Mouse (Mus musculus) left cerebral cortex, postnatal 4 days (tissue): Measurements from ENCODE around the gene Gm3336. TPM values are rescaled to one million over a fixed set of nuclear protein-coding genes. Genes with fewer than 3 reads are reported as not detected.

Source experiments
- DNase-seq: peaks from one replicate; pipeline ENCODE4 v3.0.0-alpha.2; 2022
- intact Hi-C: fragments of 180-260 bp; cut with DNase I; formaldehyde crosslinking; loops from one replicate; pipeline ENCODE4 v1.15.1; 2025
- total RNA-seq, 2 experiments: library from RNA; stranded (reverse); gene quantifications; 2 replicates each; pipeline ENCODE4 v1.2.3; 2021

Gene Gm3336
- total RNA-seq, 2 experiments from 2014 or later, result not detected

DNA sequence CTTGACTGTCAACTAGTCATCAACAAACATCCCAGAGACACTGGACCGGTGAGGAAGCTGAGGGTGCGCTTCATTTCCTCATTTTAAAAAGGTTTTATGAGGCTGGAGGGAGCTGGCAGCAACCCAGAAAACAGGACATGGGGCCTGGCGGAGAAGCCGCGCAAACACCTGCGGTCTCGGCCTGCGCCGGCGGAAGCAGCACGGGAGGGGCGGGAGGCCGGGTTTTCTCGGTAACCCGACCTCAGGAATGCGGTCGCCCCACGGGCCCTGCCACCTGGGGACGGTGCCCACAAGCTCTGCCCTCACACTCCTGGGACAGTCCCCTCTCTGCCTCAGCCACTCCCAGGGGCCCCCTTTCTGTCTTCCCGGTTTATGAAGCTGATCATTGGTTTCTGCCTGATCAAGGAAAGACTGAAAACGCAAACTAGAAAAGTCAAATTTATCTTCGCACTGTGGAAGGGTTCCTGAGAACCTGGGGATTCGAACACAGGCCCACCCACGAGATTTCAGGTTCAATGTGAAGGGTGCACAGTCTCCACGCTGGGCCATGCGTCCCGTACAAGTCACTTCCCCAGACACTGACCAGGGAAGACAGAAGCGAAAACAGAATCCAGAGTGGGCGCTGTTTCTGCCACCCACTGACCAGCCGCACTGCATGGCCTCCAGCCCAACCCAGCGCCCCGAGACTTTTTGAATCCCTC lies 22.9 kb upstream of the Gm3336 start:
- DNase-seq, result peak; percentile 48
- intact Hi-C loops, result no loop called here

DNA sequence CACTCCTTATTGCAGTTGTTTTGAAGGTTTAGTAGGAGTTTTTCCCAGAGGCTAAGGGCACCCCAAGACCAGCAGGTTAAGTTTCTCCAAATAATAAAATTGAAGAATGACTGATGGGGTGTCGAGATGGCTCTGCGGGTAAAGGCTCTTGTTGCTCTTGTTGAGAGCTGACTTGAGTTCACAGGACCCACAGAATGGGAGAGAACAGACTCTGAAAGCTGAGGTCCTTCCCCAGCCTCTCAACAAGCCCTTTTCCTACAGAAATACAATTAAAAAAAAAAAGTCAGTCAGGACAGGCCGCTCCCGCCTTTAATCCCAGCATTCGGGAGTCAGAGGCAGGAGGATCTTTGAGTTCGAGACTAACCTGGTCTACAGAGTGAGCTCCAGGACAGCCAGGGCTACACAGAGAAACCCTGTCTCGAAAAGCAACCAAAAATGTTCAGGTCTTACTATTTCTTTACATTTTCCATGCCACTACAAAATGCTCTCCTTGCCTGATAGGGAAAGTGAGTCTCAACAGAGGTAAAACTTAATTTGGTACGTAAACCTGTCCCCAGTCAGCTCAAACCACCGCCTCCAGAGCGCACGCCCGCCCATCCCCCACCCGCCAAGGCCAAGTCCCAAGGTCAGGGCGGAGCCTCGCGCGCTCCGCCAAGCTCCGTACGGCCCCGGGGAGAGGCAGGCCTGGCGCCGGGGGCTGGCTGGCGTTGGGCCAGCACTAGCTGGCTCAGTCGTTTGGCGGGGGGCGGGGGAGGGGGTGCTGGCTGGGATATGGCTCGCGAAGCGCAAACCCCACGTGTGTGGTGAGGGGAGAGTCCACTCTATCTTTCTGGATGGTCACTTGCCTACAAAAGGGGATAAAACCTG lies 22.1 kb upstream of the Gm3336 start:
- peak; percentile 86 for DNase-seq
- intact Hi-C loops, result no loop called here

GRCm38 (mm10) chr8:70696946-70697345 lies 21.4 kb upstream of the Gm3336 start:
- DNase-seq, result no peak
- intact Hi-C loops, result no loop called here

GRCm38 (mm10) chr8:70697366-70698250 lies 20.7 kb upstream of the Gm3336 start:
- DNase-seq, result no peak
- intact Hi-C loops, result no loop called here

GRCm38 (mm10) chr8:70698310-70699109 lies 19.8 kb upstream of the Gm3336 start, which contains the start of gene Jund:
TSS of gene Jund (plus strand) at chr8:70698949.
- intact Hi-C loops, result no loop called here
- peak; percentile 99 for DNase-seq

DNA sequence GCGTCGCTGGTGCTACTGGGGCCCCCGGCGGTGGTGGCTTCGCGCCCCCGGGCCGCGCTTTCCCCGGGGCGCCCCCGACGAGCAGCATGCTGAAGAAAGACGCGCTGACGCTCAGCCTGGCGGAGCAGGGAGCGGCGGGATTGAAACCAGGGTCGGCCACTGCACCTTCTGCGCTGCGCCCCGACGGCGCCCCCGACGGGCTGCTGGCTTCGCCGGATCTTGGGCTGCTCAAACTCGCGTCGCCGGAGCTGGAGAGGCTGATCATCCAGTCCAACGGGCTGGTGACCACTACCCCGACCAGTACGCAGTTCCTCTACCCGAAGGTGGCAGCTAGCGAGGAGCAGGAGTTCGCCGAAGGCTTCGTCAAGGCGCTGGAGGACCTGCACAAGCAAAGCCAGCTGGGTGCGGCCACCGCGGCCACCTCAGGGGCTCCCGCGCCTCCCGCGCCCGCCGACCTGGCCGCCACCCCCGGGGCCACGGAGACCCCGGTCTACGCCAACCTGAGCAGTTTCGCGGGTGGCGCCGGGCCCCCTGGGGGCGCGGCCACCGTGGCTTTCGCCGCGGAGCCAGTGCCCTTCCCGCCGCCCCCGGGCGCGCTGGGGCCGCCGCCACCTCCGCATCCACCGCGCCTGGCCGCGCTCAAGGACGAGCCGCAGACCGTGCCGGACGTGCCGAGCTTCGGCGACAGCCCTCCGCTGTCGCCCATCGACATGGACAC lies 19.1 kb upstream of the Gm3336 start:
- DNase-seq, result no peak
- intact Hi-C loops, result no loop called here

- intact Hi-C loops, result no loop called here
- peak; percentile 91 for DNase-seq
These were observed 18.3 kb upstream of the Gm3336 start for GRCm38 (mm10) chr8:70699834-70700554.

GRCm38 (mm10) chr8:70700555-70700922 lies 17.8 kb upstream of the Gm3336 start:
- intact Hi-C loops, result no loop called here
- peak; percentile 92 for DNase-seq

DNA sequence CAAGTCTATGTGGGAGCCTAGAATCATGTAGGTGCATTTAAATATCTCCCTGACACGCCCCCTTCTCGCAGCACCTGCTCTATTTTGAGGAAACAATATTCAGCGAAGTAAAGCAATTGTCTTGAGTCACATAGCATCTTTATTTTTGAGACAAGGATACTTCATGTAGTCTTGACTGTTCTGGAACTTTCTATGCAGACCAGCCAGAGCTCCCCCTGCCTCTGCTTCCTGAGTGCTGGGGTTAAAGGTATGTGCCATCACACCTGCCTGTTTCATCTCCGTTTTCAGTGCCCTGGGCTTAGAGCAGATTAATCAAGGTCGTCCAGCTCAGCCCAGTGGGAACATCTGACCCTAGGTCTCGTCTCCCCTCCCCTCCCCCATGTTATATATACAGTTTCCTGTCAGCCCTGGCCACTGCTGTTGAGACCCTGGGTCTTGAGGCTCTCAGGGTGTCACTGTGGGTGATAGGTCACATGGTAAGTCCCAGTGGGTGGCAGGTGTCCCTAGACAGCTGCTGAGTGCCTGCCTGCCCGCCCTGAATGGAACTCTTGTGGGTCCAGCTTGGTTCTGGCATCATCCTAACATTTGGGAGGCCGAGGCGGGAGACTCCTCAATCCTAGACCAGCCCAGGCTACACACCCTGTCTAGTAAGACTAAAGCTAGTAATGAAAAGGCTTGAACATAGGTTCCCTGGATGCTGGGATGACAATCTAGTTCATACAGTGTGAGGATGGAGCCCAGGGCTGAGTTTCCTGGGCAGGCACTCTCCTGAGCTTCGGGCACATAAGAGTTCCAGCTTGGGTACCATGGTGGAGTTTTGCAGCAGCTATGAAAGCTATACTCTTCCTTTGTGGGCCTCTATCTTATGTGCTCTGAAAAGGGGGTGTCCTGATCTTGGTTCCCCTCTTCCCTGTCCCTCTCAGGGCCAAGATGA lies 17.0 kb upstream of the Gm3336 start:
- intact Hi-C loops, result no loop called here
- no peak for DNase-seq

GRCm38 (mm10) chr8:70701982-70702841 lies 16.1 kb upstream of the Gm3336 start:
- DNase-seq, result no peak
- intact Hi-C loops, result no loop called here

- intact Hi-C loops, result no loop called here
- DNase-seq, result peak; percentile 50
These were observed 15.5 kb upstream of the Gm3336 start for GRCm38 (mm10) chr8:70702842-70703182.

- DNase-seq, result no peak
- intact Hi-C loops, result no loop called here
These were observed 15.1 kb upstream of the Gm3336 start, which contains the start of gene Iqcn for GRCm38 (mm10) chr8:70703287-70703686. TSS of gene Iqcn (plus strand) at chr8:70703457.

- intact Hi-C loops, result no loop called here
These were observed 10.1 kb upstream of the Gm3336 start for GRCm38 (mm10) chr8:70708281-70708680.

DNA sequence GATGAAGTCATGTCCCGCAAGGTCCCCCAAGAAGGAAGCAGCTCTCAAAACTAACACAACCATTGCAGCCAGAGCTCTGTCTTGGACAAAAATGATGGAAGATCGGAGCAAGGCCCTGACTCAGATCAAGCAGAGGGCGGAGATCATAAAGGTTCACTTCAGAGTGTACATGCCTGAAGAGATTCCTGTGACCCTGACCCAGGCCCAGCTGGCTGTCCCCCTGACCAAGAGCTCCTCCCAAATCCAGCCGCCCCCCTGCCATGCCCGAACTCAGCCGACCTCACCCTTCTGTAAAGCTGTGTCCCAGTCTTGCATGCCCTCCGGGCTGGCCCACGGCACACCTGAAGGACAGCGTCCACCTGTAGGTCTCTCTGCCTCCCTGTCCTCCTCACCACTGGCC lies 8.5 kb upstream of the Gm3336 start:
- intact Hi-C loops, result no loop called here
- no peak for DNase-seq

More at GRCm38 (mm10) chr8:70708281-70708680, 10.1 kb upstream of the Gm3336 start:
- no peak for DNase-seq

DNA sequence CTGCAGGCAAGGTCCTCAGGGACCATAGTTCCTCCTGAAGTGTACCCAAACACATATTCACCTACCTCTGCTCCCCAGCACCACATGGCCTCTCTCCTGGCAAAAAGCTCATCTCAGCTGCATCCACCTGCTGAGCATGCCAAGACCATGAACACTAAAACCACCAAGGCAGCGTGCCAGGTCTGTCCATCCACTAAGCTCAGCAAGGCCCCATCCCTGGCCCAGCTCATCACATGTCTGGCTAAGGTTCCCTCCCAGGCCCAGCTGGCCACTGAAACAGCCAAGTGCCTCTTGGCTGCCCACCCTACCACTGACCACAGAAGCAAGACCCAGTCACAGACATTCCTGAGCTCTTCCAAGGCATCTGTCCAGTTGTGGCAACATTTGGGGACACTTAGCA lies 8.0 kb upstream of the Gm3336 start:
- intact Hi-C loops, result no loop called here
- peak; percentile 72 for DNase-seq

- intact Hi-C loops, result no loop called here
- DNase-seq, result no peak
These were observed 7.3 kb upstream of the Gm3336 start for GRCm38 (mm10) chr8:70711041-70711440.

DNA sequence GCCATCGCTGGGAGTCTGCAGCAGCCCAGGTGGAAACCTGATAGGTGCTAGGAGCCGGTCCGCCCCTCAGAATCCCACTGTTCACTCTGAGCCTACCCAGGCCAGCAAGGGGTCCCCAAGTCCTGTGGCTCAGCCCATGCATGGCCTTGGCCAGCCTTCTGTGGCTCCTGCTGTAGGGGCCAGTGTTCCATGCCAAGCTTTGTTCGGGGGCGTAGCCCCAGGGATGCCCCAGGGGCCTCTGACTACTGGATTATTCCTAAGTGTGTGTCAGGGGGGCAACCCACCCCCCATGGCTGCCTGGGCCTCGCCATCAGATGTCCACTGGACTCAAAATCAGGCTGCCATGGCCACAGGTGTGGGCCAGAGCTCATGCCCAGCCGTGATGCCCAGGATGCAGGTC lies 4.4 kb upstream of the Gm3336 start:
- intact Hi-C loops, result no loop called here
- no peak for DNase-seq
